9 mouse cellular contexts compared by ENCODE assay signal in the genomic region with DNA sequence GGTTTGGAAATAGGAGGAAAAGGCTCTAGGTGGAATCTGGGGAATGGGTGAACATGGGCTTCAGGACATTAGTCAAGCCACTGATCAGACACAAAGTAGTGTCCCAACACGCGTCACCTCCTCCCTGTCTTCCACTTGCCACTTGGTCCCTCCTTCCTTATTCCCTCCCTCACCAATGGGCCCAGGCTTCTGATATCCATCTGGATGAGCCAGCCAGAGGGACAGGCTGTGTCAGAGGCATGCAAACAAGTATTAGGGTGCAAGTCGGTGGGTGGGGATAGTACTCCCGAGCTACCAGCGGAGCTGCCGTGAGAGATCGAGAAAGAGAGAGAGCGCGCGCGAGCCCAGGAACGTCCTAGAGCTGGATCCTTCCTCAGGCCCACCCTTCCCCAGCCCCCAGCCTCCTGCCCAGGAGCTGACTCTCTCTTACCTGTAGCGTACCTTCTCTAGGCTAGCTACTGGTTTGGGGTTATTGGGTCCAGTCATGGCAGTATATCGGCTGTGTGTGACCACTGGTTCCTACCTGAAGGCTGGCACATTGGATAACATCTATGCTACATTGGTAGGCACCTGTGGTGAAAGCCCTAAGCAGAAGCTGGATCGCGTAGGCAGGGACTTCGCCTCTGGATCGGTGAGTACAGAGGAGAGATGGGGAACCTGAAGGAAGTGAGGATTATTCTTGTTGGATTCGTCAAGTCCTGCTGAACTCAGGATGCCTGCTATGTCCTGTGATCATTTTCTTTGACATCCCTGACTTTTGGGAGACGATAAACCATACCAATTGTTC. TPM values are rescaled to one million over a fixed set of nuclear protein-coding genes. Genes with fewer than 3 reads are reported as not detected.
DNase-seq lines count a peak whose midpoint lies in the region; ATAC-seq and TF ChIP-seq lines count a peak whose summit lies in the region.
"Had no signal": no experiment of that assay in that cellular context is flagged by ENCODE, and none has a peak within 500 bp of the region (broad histone marks: within the 10 kb centered on the region; RNA-seq: fewer than 3 reads in every experiment).

No protein-coding gene starts in this region.

- TF ChIP-seq CTCF in layer of hippocampus, adult 2 months (conservative IDR thresholded peaks at IDR 0.05) = no peak
- TF ChIP-seq CTCF in bone marrow macrophage, adult 2 months (IDR thresholded peaks at IDR 0.05; ENCODE audit: low read depth, low read length) = no peak; the same call in 1 of the 2 replicates

- H3K4me2 ChIP-seq in embryonic facial prominence, embryonic 14.5 days (ENCODE audit: low read depth, low read length) = peak overlapping the region; percentile 91
- H3K4me2 ChIP-seq in limb, embryonic 13.5 days (replicated peaks) = peak overlapping the region; percentile 87
- peak overlapping the region; percentile 82 for H3K4me2 ChIP-seq in neural tube, embryonic 13.5 days

- no peaks in the 10 kb centered on the region for H3K9me3 ChIP-seq in embryonic facial prominence, embryonic 14.5 days (ENCODE audit: control insufficient read depth, low read length)
- H3K9me3 ChIP-seq in limb, embryonic 13.5 days = no peaks in the 10 kb centered on the region
- no peaks in the 10 kb centered on the region for H3K9me3 ChIP-seq in neural tube, embryonic 13.5 days

- H3K27ac ChIP-seq in layer of hippocampus, adult 2 months = peak overlapping the region; percentile 90
- H3K27ac ChIP-seq in bone marrow macrophage, adult 2 months (ENCODE audit: insufficient read depth, low read depth, low read length) = no peak overlapping the region
- H3K27ac ChIP-seq in embryonic facial prominence, embryonic 14.5 days (replicated peaks; ENCODE audit: low read depth, low read length) = no peak overlapping the region
- no peak overlapping the region for H3K27ac ChIP-seq in limb, embryonic 13.5 days
- H3K27ac ChIP-seq in neural tube, embryonic 13.5 days (replicated peaks) = peak overlapping the region; percentile 68

- no peak for ATAC-seq in embryonic facial prominence, embryonic 14.5 days (ENCODE audit: low read depth)
- ATAC-seq in limb, embryonic 13.5 days (ENCODE audit: low FRiP score, low read depth) = no peak
- ATAC-seq in neural tube, embryonic 13.5 days (ENCODE audit: low read depth) = no peak
- no peak for ATAC-seq in megakaryocyte-erythroid progenitor cell, adult 5-6 weeks (replicated peaks; ENCODE audit: low FRiP score, low TSS enrichment, poor library complexity, severe bottlenecking)

- 16% methylated on average over 12 of the region's 20 CpGs for WGBS in embryonic facial prominence, embryonic 14.5 days
- 15% methylated on average over 19 of the region's 20 CpGs for WGBS in limb, embryonic 13.5 days
- 12% methylated on average over 20 of the region's 20 CpGs for WGBS in neural tube, embryonic 13.5 days

- H3K4me3 ChIP-seq in layer of hippocampus, adult 2 months = peak overlapping the region; percentile 72
- H3K4me3 ChIP-seq in bone marrow macrophage, adult 2 months (ENCODE audit: insufficient read depth, low read length) = peak overlapping the region; percentile 56
- peak overlapping the region; percentile 63 for H3K4me3 ChIP-seq in embryonic facial prominence, embryonic 14.5 days (ENCODE audit: low read depth, low read length)
- peak overlapping the region; percentile 65 for H3K4me3 ChIP-seq in limb, embryonic 13.5 days
- H3K4me3 ChIP-seq in neural tube, embryonic 13.5 days = peak overlapping the region; percentile 56

- no peak for DNase-seq in layer of hippocampus, adult 2 months (ENCODE audit: low spot score in 2 of 2)
- DNase-seq in layer of hippocampus, postnatal 14 days (ENCODE audit: low spot score in 2 of 2) = no peak
- DNase-seq in embryonic facial prominence, embryonic 14.5 days (ENCODE audit: low spot score) = peak; percentile 30
- DNase-seq in right cerebral cortex, adult 2 months (ENCODE audit: low spot score in 2 of 2) = no peak

- H3K9ac ChIP-seq in embryonic facial prominence, embryonic 14.5 days (ENCODE audit: low read depth, low read length) = peak overlapping the region; percentile 63
- peak overlapping the region; percentile 64 for H3K9ac ChIP-seq in limb, embryonic 13.5 days
- H3K9ac ChIP-seq in neural tube, embryonic 13.5 days = peak overlapping the region; percentile 71

- H3K27me3 ChIP-seq in embryonic facial prominence, embryonic 14.5 days (replicated peaks; ENCODE audit: control insufficient read depth, insufficient read depth, low read length) = no peaks in the 10 kb centered on the region
- H3K27me3 ChIP-seq in limb, embryonic 13.5 days = peaks cover 7% of the 10 kb centered on the region; the same call in 1 of the 2 replicates
- H3K27me3 ChIP-seq in neural tube, embryonic 13.5 days = peaks cover 18% of the 10 kb centered on the region

- peaks cover 12% of the 10 kb centered on the region for H3K4me1 ChIP-seq in bone marrow macrophage, adult 2 months (ENCODE audit: control insufficient read depth, insufficient read depth, low read length)
- H3K4me1 ChIP-seq in embryonic facial prominence, embryonic 14.5 days (ENCODE audit: control insufficient read depth, insufficient read depth, low read length) = peaks cover 7% of the 10 kb centered on the region; the same call in 1 of the 2 replicates
- peaks cover 15% of the 10 kb centered on the region for H3K4me1 ChIP-seq in limb, embryonic 13.5 days
- peaks cover 24% of the 10 kb centered on the region for H3K4me1 ChIP-seq in neural tube, embryonic 13.5 days (replicated peaks)

- TF ChIP-seq POLR2A in bone marrow macrophage, adult 2 months (IDR thresholded peaks at IDR 0.05; ENCODE audit: borderline replicate concordance, low read depth, low read length) = no peak

- no peaks in the 10 kb centered on the region for H3K36me3 ChIP-seq in embryonic facial prominence, embryonic 14.5 days (ENCODE audit: control insufficient read depth, insufficient read depth, low read length)
- no peaks in the 10 kb centered on the region for H3K36me3 ChIP-seq in limb, embryonic 13.5 days
- H3K36me3 ChIP-seq in neural tube, embryonic 13.5 days = no peaks in the 10 kb centered on the region

RNA-seq across cellular contexts. Expression of a gene that starts 0.4 kb away (rescaled TPM):
- total RNA-seq in layer of hippocampus, adult 2 months (2021) = 10 to 100 TPM in 1 of 2 experiments, 1 to 10 TPM in 1; 7.8 to 11.1 TPM
- total RNA-seq in layer of hippocampus, postnatal 14 days (2021) = 1 to 10 TPM; 2.9 to 5.7 TPM
- not detected in 2 replicates for polyA plus RNA-seq in bone marrow macrophage, adult 2 months (2012; ENCODE audit: insufficient read depth, insufficient read length, missing spikeins)
- polyA plus RNA-seq in embryonic facial prominence, embryonic 14.5 days (2014; fragmentation: Nextera tagmentation; extraction: Ambion mirVana) = 0.39 and 1.9 TPM in 2 replicates
- polyA plus RNA-seq in limb, embryonic 13.5 days (2015; fragmentation: Nextera tagmentation; extraction: Ambion mirVana) = 1.6 TPM in 2 replicates
- 0.59 and 1.2 TPM in 2 replicates for polyA plus RNA-seq in neural tube, embryonic 13.5 days (2015; fragmentation: Nextera tagmentation; extraction: Ambion mirVana)
- total RNA-seq in megakaryocyte-erythroid progenitor cell, adult 5-6 weeks (2014; fragmentation: Nextera tagmentation) = not detected in 2 replicates
- total RNA-seq in megakaryocyte-erythroid progenitor cell, adult 5-6 weeks (2017) = not detected in 2 replicates
- total RNA-seq: common myeloid progenitor, adult 5-6 weeks had no signal

RNA-seq across cellular contexts. Expression of a gene that starts 3.7 kb away (rescaled TPM):
- total RNA-seq in layer of hippocampus, adult 2 months (2021) = 1 to 10 TPM; 1.4 to 1.5 TPM
- under 1 TPM; 0.88 to 0.95 TPM for total RNA-seq in layer of hippocampus, postnatal 14 days (2021)
- polyA plus RNA-seq in bone marrow macrophage, adult 2 months (2012; ENCODE audit: insufficient read depth, insufficient read length, missing spikeins) = 0.35 TPM in 1 of 2 replicates, not detected in the other
- 0.14 and 0.63 TPM in 2 replicates for polyA plus RNA-seq in embryonic facial prominence, embryonic 14.5 days (2014; fragmentation: Nextera tagmentation; extraction: Ambion mirVana)
- polyA plus RNA-seq in limb, embryonic 13.5 days (2015; fragmentation: Nextera tagmentation; extraction: Ambion mirVana) = 0.52 and 0.55 TPM in 2 replicates
- polyA plus RNA-seq in neural tube, embryonic 13.5 days (2015; fragmentation: Nextera tagmentation; extraction: Ambion mirVana) = 0.18 and 0.32 TPM in 2 replicates
- total RNA-seq in megakaryocyte-erythroid progenitor cell, adult 5-6 weeks (2014; fragmentation: Nextera tagmentation) = not detected in 2 replicates
- total RNA-seq in megakaryocyte-erythroid progenitor cell, adult 5-6 weeks (2017) = not detected in 2 replicates
- total RNA-seq: common myeloid progenitor, adult 5-6 weeks had no signal

RNA-seq across cellular contexts. Expression of a gene that starts 5.9 kb away (rescaled TPM):
- total RNA-seq in layer of hippocampus, adult 2 months (2021) = 1 to 10 TPM in 1 of 2 experiments, under 1 TPM in 1; 0.79 to 1.0 TPM
- total RNA-seq in layer of hippocampus, postnatal 14 days (2021) = under 1 TPM; 0.46 to 0.62 TPM
- polyA plus RNA-seq in bone marrow macrophage, adult 2 months (2012; ENCODE audit: insufficient read depth, insufficient read length, missing spikeins) = 0.71 and 0.88 TPM in 2 replicates
- polyA plus RNA-seq in embryonic facial prominence, embryonic 14.5 days (2014; fragmentation: Nextera tagmentation; extraction: Ambion mirVana) = 0.21 and 0.45 TPM in 2 replicates
- 0.74 and 1.2 TPM in 2 replicates for polyA plus RNA-seq in limb, embryonic 13.5 days (2015; fragmentation: Nextera tagmentation; extraction: Ambion mirVana)
- 0.61 TPM in 1 of 2 replicates, not detected in the other for polyA plus RNA-seq in neural tube, embryonic 13.5 days (2015; fragmentation: Nextera tagmentation; extraction: Ambion mirVana)
- not detected in 2 replicates for total RNA-seq in megakaryocyte-erythroid progenitor cell, adult 5-6 weeks (2014; fragmentation: Nextera tagmentation)
- not detected in 2 replicates for total RNA-seq in megakaryocyte-erythroid progenitor cell, adult 5-6 weeks (2017)
- total RNA-seq: common myeloid progenitor, adult 5-6 weeks had no signal

RNA-seq across cellular contexts. Expression of a gene that starts 30.7 kb away (rescaled TPM):
- total RNA-seq in layer of hippocampus, adult 2 months (2021) = 10 to 100 TPM in 1 of 2 experiments, 1 to 10 TPM in 1; 8.7 to 12.2 TPM
- total RNA-seq in layer of hippocampus, postnatal 14 days (2021) = under 1 TPM; 0.65 to 0.95 TPM
- not detected in 2 replicates for polyA plus RNA-seq in bone marrow macrophage, adult 2 months (2012; ENCODE audit: insufficient read depth, insufficient read length, missing spikeins)
- 0.62 and 4.8 TPM in 2 replicates for polyA plus RNA-seq in embryonic facial prominence, embryonic 14.5 days (2014; fragmentation: Nextera tagmentation; extraction: Ambion mirVana)
- 0.22 and 0.25 TPM in 2 replicates for polyA plus RNA-seq in limb, embryonic 13.5 days (2015; fragmentation: Nextera tagmentation; extraction: Ambion mirVana)
- 0.22 and 0.23 TPM in 2 replicates for polyA plus RNA-seq in neural tube, embryonic 13.5 days (2015; fragmentation: Nextera tagmentation; extraction: Ambion mirVana)
- total RNA-seq in megakaryocyte-erythroid progenitor cell, adult 5-6 weeks (2014; fragmentation: Nextera tagmentation) = not detected in 2 replicates
- total RNA-seq in megakaryocyte-erythroid progenitor cell, adult 5-6 weeks (2017) = not detected in 2 replicates
- total RNA-seq: common myeloid progenitor, adult 5-6 weeks had no signal

RNA-seq across cellular contexts. Expression of a gene that starts 31.1 kb away (rescaled TPM):
- 10 to 100 TPM; 83.4 to 95.2 TPM for total RNA-seq in layer of hippocampus, adult 2 months (2021)
- total RNA-seq in layer of hippocampus, postnatal 14 days (2021) = 10 to 100 TPM; 84.4 to 86.8 TPM
- 24.7 and 35.9 TPM in 2 replicates for polyA plus RNA-seq in bone marrow macrophage, adult 2 months (2012; ENCODE audit: insufficient read depth, insufficient read length, missing spikeins)
- polyA plus RNA-seq in embryonic facial prominence, embryonic 14.5 days (2014; fragmentation: Nextera tagmentation; extraction: Ambion mirVana) = 21.5 and 28.2 TPM in 2 replicates
- polyA plus RNA-seq in limb, embryonic 13.5 days (2015; fragmentation: Nextera tagmentation; extraction: Ambion mirVana) = 9.3 and 12.0 TPM in 2 replicates
- polyA plus RNA-seq in neural tube, embryonic 13.5 days (2015; fragmentation: Nextera tagmentation; extraction: Ambion mirVana) = 8.0 and 8.4 TPM in 2 replicates
- total RNA-seq in megakaryocyte-erythroid progenitor cell, adult 5-6 weeks (2014; fragmentation: Nextera tagmentation) = 11.3 and 17.6 TPM in 2 replicates
- 4.7 and 12.5 TPM in 2 replicates for total RNA-seq in megakaryocyte-erythroid progenitor cell, adult 5-6 weeks (2017)

Comparison
In these comparisons a context has a peak if more than half of its experiments do, and no peak if none do; other contexts are left out.
1. H3K27ac ChIP-seq: peak in layer of hippocampus, adult 2 months (single experiment) and neural tube, embryonic 13.5 days (single experiment); none in bone marrow macrophage, adult 2 months (single experiment), embryonic facial prominence, embryonic 14.5 days (single experiment) and limb, embryonic 13.5 days (single experiment).
2. Peak in every context shown above with its lines, with median percentiles within 50 percentile points of each other: H3K4me3 ChIP-seq, H3K4me2 ChIP-seq and H3K9ac ChIP-seq.